Mouse (Mus musculus) liver, adult 2 months (tissue): Measurements from ENCODE around the gene Babam2. TPM values are rescaled to one million over a fixed set of nuclear protein-coding genes. Genes with fewer than 3 reads are reported as not detected.

ENCODE experiments used
- DNase-seq: peaks from one replicate; pipeline ENCODE4 v3.0.0-alpha.2; 2011; ENCODE audit warnings: low read depth, low spot score; ENCODE audit errors: extremely low read depth
- H3K27ac ChIP-seq: fragments of 200-500 bp; replicated peaks from 2 replicates; pipeline ENCODE4 v1.5.1; 2012; ENCODE audit warnings: low read depth, mild to moderate bottlenecking, control low read depth, inconsistent platforms, low read length; ENCODE audit not compliant: insufficient read depth
- H3K27me3 ChIP-seq: fragments of 200-500 bp; 2 replicates; pipeline ENCODE4 v1.6.1; 2012; ENCODE audit warnings: mild to moderate bottlenecking, moderate library complexity, low read length, inconsistent platforms; ENCODE audit not compliant: control insufficient read depth, insufficient read depth
- H3K36me3 ChIP-seq: fragments of 200-500 bp; 2 replicates; pipeline ENCODE4 v1.6.1; 2012; ENCODE audit warnings: low read length, inconsistent platforms; ENCODE audit not compliant: control insufficient read depth, insufficient read depth
- H3K4me1 ChIP-seq: fragments of 200-500 bp; 2 replicates; pipeline ENCODE4 v1.6.1; 2011; ENCODE audit warnings: low read length; ENCODE audit not compliant: control insufficient read depth, insufficient read depth
- H3K4me3 ChIP-seq: fragments of 200-500 bp; 2 replicates; pipeline ENCODE4 v1.5.1; 2011; ENCODE audit warnings: low read depth, mild to moderate bottlenecking, control low read depth, low read length, moderate library complexity; ENCODE audit not compliant: insufficient read depth
- H3K79me2 ChIP-seq: fragments of 200-500 bp; 2 replicates; pipeline ENCODE4 v1.6.1; 2012; ENCODE audit warnings: inconsistent platforms, mild to moderate bottlenecking, low read length, moderate library complexity; ENCODE audit not compliant: control insufficient read depth, insufficient read depth
- H3K9ac ChIP-seq: fragments of 200-500 bp; 2 replicates; pipeline ENCODE4 v1.6.1; 2012; ENCODE audit warnings: low read depth, mild to moderate bottlenecking, control low read depth, inconsistent platforms, low read length
- CTCF ChIP-seq: fragments of 200-500 bp; IDR thresholded peaks from 2 replicates; pipeline ENCODE4 v1.5.1; 2011; ENCODE audit warnings: low read depth, low read length, control low read depth
- POLR2A ChIP-seq: fragments of 200-500 bp; IDR thresholded peaks from 2 replicates; pipeline ENCODE4 v1.6.1; 2011; ENCODE audit warnings: low read length, control low read depth; ENCODE audit not compliant: insufficient read depth; ENCODE audit errors: extremely low read depth
- WGBS: fragments of 180-500 bp; shearing (Covaris S2); methylation state at CpG from one replicate; pipeline ENCODE4 v1.1.7; 2018; 5-methylcytosine and 5-hydroxymethylcytosine counted together
- polyA plus RNA-seq: library from polyadenylated mRNA; depleted of rRNA; stranded (reverse); fragments of >200 nt; gene quantifications from 2 replicates; pipeline ENCODE4 v1.2.3, GENCODE M21; 2012
- total RNA-seq: library from RNA; depleted of rRNA; stranded (reverse); fragments of >200 nt; gene quantifications from 2 replicates; pipeline ENCODE4 v1.2.3, GENCODE M21; 2014

Gene Babam2
- total and polyA plus RNA-seq, 2 experiments, result 18.9 to 20.1 TPM

GRCm38 (mm10) chr5:32008401-32008800 is 310.9 kb downstream of the Babam2 start:
- H3K4me1 ChIP-seq, result no peaks in the 10 kb centered on the region
- no peak overlapping the region for H3K27ac ChIP-seq
- no peaks in the 10 kb centered on the region for H3K27me3 ChIP-seq
- no peak for DNase-seq
- WGBS, result 71% methylated on average over 3 of the region's 3 CpGs
- no peak overlapping the region for H3K4me3 ChIP-seq
- H3K36me3 ChIP-seq, result peaks cover 5% of the 10 kb centered on the region; the same call in 1 of the 2 replicates
- no peaks in the 10 kb centered on the region for H3K79me2 ChIP-seq
- TF ChIP-seq CTCF (no peak), POLR2A (no peak)
- H3K9ac ChIP-seq, result no peak overlapping the region

GRCm38 (mm10) chr5:32010056-32010455 is 312.6 kb downstream of the Babam2 start:
- TF ChIP-seq POLR2A, result no peak
- TF ChIP-seq CTCF, result no peak
- Histone ChIP-seq H3K4me3 (no peak overlapping the region), H3K27me3 (no peaks in the 10 kb centered on the region), H3K27ac (no peak overlapping the region), H3K79me2 (no peaks in the 10 kb centered on the region), H3K4me1 (no peaks in the 10 kb centered on the region), H3K36me3 (peaks cover 5% of the 10 kb centered on the region; the same call in 1 of the 2 replicates), H3K9ac (no peak overlapping the region)
- WGBS, result 91% methylated on average over 4 of the region's 4 CpGs
- DNase-seq, result no peak

DNA sequence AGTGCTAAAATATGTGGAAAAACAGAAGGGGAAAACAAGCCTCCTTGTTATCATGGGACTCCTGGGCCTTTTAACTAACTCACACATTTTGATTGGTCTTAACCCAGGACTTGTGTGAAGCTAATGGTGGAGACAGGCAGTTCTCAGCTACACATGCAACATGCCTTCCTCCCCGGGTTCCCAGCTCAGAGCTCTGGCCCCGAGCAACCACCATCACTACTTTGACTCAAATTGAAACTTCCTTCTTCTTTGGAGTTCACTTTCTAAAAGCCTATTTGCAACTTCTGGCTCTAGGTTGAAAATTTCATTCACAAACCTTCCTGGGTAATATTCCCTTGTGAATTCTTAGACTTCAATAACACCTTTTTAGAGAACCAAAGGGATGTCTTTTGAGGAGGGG is 315.6 kb downstream of the Babam2 start:
- H3K27me3 ChIP-seq, result no peaks in the 10 kb centered on the region
- H3K4me3 ChIP-seq, result no peak overlapping the region
- no peak overlapping the region for H3K9ac ChIP-seq
- DNase-seq, result no peak
- H3K4me1 ChIP-seq, result no peaks in the 10 kb centered on the region
- TF ChIP-seq CTCF (no peak), POLR2A (no peak)
- H3K79me2 ChIP-seq, result no peaks in the 10 kb centered on the region
- WGBS, result 93% methylated on average over 2 of the region's 2 CpGs
- H3K27ac ChIP-seq, result no peak overlapping the region
- peaks cover 3% of the 10 kb centered on the region; the same call in 1 of the 2 replicates for H3K36me3 ChIP-seq

DNA sequence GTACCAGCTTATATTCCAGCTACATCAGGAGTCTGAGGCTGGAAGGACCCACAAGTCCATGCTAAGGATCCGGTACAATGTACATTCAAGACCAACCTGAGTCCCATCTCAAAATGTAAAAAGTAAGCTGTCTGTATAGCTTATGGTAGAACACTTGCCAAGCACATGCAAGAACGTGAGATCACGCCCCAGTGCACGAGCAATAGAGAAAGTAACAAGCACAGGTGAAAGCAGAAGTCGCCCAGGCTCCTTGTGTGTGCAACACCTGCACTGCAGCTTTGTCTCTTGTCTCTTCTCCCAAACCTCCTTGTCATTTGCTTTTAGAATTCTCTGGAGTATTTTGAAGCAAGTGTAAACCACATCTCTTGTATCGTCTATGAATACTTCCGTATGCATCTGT is 317.3 kb downstream of the Babam2 start:
- no peak overlapping the region for H3K9ac ChIP-seq
- peaks cover 1% of the 10 kb centered on the region; the same call in 1 of the 2 replicates for H3K36me3 ChIP-seq
- no peaks in the 10 kb centered on the region for H3K4me1 ChIP-seq
- TF ChIP-seq POLR2A (no peak), CTCF (no peak)
- H3K27me3 ChIP-seq, result no peaks in the 10 kb centered on the region
- no peak overlapping the region for H3K4me3 ChIP-seq
- 96% methylated on average over 7 of the region's 7 CpGs for WGBS
- DNase-seq, result no peak
- no peaks in the 10 kb centered on the region for H3K79me2 ChIP-seq
- H3K27ac ChIP-seq, result no peak overlapping the region

- Histone ChIP-seq H3K9ac (no peak overlapping the region), H3K4me1 (no peaks in the 10 kb centered on the region), H3K27ac (no peak overlapping the region), H3K36me3 (no peaks in the 10 kb centered on the region), H3K27me3 (no peaks in the 10 kb centered on the region), H3K4me3 (no peak overlapping the region), H3K79me2 (no peaks in the 10 kb centered on the region)
- no peak for DNase-seq
- WGBS, result 91% methylated on average over 9 of the region's 9 CpGs
- TF ChIP-seq POLR2A, result no peak
- no peak for TF ChIP-seq CTCF
Observed at GRCm38 (mm10) chr5:32015949-32016478, 318.5 kb downstream of the Babam2 start.

DNA sequence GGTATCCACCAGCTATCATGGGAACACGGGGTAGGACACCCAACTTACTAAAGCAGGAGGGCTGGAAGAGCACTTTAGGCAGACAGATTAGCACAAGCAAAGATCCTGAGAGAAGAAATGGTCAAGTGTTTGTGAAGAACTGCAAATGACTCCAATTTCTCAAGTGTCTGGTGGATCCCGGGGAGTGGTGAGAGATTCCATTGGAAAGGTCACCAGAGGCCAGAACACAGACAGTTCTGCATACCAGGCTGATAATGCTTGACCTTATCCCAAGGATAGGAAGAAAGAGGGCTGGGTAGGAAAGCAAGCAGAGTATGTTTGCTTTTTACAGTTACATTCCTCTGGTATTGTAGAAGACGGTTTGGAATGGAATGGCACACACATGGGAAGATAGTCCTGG is 320.2 kb downstream of the Babam2 start:
- Histone ChIP-seq H3K27ac (no peak overlapping the region), H3K79me2 (no peaks in the 10 kb centered on the region), H3K27me3 (no peaks in the 10 kb centered on the region), H3K4me3 (no peak overlapping the region), H3K36me3 (no peaks in the 10 kb centered on the region), H3K9ac (no peak overlapping the region), H3K4me1 (no peaks in the 10 kb centered on the region)
- DNase-seq, result no peak
- WGBS, result 74% methylated on average over 3 of the region's 3 CpGs
- TF ChIP-seq CTCF (no peak), POLR2A (no peak)
